Mouse (Mus musculus) small intestine, adult 2 months (tissue): ENCODE results near the gene Krt42.

Experiments
- CTCF ChIP-seq: fragments of 200-500 bp; IDR thresholded peaks from 2 replicates; pipeline ENCODE4 v1.5.1; 2012; ENCODE audit warnings: low read depth, mild to moderate bottlenecking, control low read depth, inconsistent platforms, low read length, moderate library complexity, mixed read lengths; ENCODE audit not compliant: insufficient replicate concordance, insufficient read length; ENCODE audit errors: extremely low read depth
- POLR2A ChIP-seq: fragments of 200-500 bp; IDR thresholded peaks from 2 replicates; pipeline ENCODE4 v1.6.1; 2012; ENCODE audit warnings: low read depth, mild to moderate bottlenecking, control low read depth, inconsistent platforms, low read length, moderate library complexity

- no peak for TF ChIP-seq POLR2A
- TF ChIP-seq CTCF, result no peak
Observed at GRCm38 (mm10) chr11:100318529-100319451, 49.1 kb upstream of the Krt42 start.
